Mouse (Mus musculus): ENCODE measurements around the gene Pdik1l.

DNA sequence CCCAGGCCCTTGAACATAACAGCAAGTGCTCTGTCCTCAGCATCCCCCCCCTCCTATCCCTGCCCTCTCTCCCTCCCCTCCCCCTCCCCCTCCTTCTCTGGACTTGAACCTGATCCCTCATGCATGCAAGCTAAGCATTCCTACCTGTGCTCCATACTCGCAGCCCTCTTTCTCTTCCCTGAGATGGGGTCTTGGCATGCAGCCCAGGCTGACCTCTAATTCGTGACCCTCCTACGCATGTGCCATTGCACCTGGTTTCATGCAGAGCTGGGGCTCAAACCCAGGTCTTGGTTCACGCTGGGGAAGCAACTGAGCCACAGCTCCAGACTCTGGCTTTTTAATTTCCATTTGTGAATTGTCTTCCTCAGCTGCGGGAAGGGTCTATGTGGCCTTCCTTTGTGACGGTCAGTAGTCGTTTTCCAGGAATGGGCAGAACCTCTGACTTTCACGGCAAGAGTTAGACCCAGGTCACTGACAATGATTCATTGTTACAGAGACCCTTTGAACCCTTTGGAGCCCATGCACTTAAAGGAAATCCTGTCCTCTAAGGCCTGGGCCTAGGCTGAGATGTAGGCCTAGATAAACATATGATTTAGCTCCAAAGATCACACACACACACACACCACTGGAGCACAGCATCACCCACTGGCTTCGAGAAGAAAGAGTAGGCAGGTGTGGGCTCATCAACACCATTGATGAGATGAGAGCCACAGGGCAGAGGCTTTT is 21.7 kb downstream of the Pdik1l start:
- TF ChIP-seq CTCF (IDR thresholded peaks at IDR 0.05; ENCODE audit: low read depth, low read length): no peak
- no peak for TF ChIP-seq TAL1 (conservative IDR thresholded peaks at IDR 0.05; ENCODE audit: low read depth, low read length)
- TF ChIP-seq POLR2AphosphoS5 (IDR thresholded peaks at IDR 0.05; ENCODE audit: insufficient replicate concordance, low read depth, low read length): no peak
- TF ChIP-seq GATA1 (IDR thresholded peaks at IDR 0.05; ENCODE audit: borderline replicate concordance, low read length): no peak
- no peak for TF ChIP-seq GATA2 (IDR thresholded peaks at IDR 0.05; ENCODE audit: borderline replicate concordance, low read depth, low read length)
